Mouse (Mus musculus): ENCODE measurements around the gene Me3.
"Not testable (repeated sequence)": the region's sequence is repeated elsewhere in the genome, so short reads cannot be mapped to it uniquely, and the experiment has no call there.

- not testable (repeated sequence) for TF ChIP-seq CTCF, EP300 (IDR thresholded peaks at IDR 0.05)
Observed at GRCm38 (mm10) chr7:89731115-89731514, 98.9 kb downstream of the Me3 start.

Measured in lung, postnatal 0 days (tissue).